Mouse (Mus musculus) embryonic facial prominence, embryonic 13.5 days (tissue): ENCODE measurements around the gene Slc15a5. TPM values are rescaled to one million over a fixed set of nuclear protein-coding genes. Genes with fewer than 3 reads are reported as not detected.

Experiments used
- ATAC-seq: fragments of 200-750 bp; cut with Nextera tagmentation; 2 replicates; pipeline ENCODE4 v1.8.0; 2017; ENCODE audit warnings: low read depth; ENCODE audit not compliant: insufficient number of reproducible peaks, insufficient read depth, low FRiP score, low TSS enrichment
- H3K27ac ChIP-seq: fragments of 300-500 bp; sonication (generic); 2 replicates; pipeline ENCODE4 v1.5.1; 2015; ENCODE audit warnings: moderate library complexity, mild to moderate bottlenecking, inconsistent platforms
- H3K27me3 ChIP-seq: fragments of 300-500 bp; sonication (generic); 2 replicates; pipeline ENCODE4 v1.6.1; 2015; ENCODE audit warnings: mild to moderate bottlenecking, inconsistent platforms
- H3K36me3 ChIP-seq: fragments of 300-500 bp; sonication (generic); 2 replicates; pipeline ENCODE4 v1.6.1; 2015; ENCODE audit warnings: mild to moderate bottlenecking, inconsistent platforms
- H3K4me1 ChIP-seq: fragments of 300-500 bp; sonication (generic); 2 replicates; pipeline ENCODE4 v1.6.1; 2015; ENCODE audit warnings: inconsistent platforms
- H3K4me2 ChIP-seq: fragments of 300-500 bp; sonication (generic); 2 replicates; pipeline ENCODE4 v1.6.1; 2015; ENCODE audit warnings: moderate library complexity, mild to moderate bottlenecking, inconsistent platforms
- H3K4me3 ChIP-seq: fragments of 300-500 bp; sonication (generic); 2 replicates; pipeline ENCODE4 v1.5.1; 2015; ENCODE audit warnings: mild to moderate bottlenecking, inconsistent platforms
- H3K9ac ChIP-seq: fragments of 300-500 bp; sonication (generic); 2 replicates; pipeline ENCODE4 v1.6.1; 2015; ENCODE audit warnings: mild to moderate bottlenecking, inconsistent platforms
- H3K9me3 ChIP-seq: fragments of 300-500 bp; sonication (generic); 2 replicates; pipeline ENCODE4 v1.6.1; 2016; ENCODE audit warnings: inconsistent platforms
- whole genome bisulfite sequencing: fragments of 180-500 bp; shearing (Covaris S2); methylation state at CpG from one replicate; pipeline ENCODE4 v1.1.7; 2015; ENCODE audit warnings: mixed read lengths; 5-methylcytosine and 5-hydroxymethylcytosine counted together
- polyA plus RNA-seq: library from polyadenylated mRNA; unstranded; fragments of >200 nt; fragmentation: Nextera tagmentation; extraction: Ambion mirVana; gene quantifications from 2 replicates; pipeline ENCODE4 v1.2.1, GENCODE M21; 2015

Gene Slc15a5
- polyA plus RNA-seq, 1 experiment from 2014 or later: not detected

GRCm38 (mm10) chr6:138077681-138078439 lies 1.9 kb downstream of the Slc15a5 start:
- Histone ChIP-seq H3K9me3 (no peaks in the 10 kb centered on the region), H3K27me3 (no peaks in the 10 kb centered on the region), H3K4me2 (no peak overlapping the region), H3K27ac (no peak overlapping the region), H3K4me1 (peaks cover 3% of the 10 kb centered on the region; the same call in 1 of the 2 replicates), H3K36me3 (no peaks in the 10 kb centered on the region), H3K4me3 (no peak overlapping the region), H3K9ac (no peak overlapping the region)
- no peak for ATAC-seq
- WGBS: 83% methylated on average over 5 of the region's 5 CpGs

- no peak for ATAC-seq
- H3K27me3 ChIP-seq: no peaks in the 10 kb centered on the region
- no peaks in the 10 kb centered on the region for H3K9me3 ChIP-seq
- H3K27ac ChIP-seq: no peak overlapping the region
- H3K4me2 ChIP-seq: no peak overlapping the region
- no peak overlapping the region for H3K4me3 ChIP-seq
- peaks cover 7% of the 10 kb centered on the region; the same call in 1 of the 2 replicates for H3K4me1 ChIP-seq
- H3K36me3 ChIP-seq: no peaks in the 10 kb centered on the region
- 89% methylated on average over 1 of the region's 1 CpGs for WGBS
- no peak overlapping the region for H3K9ac ChIP-seq
These were observed 4.0 kb downstream of the Slc15a5 start for GRCm38 (mm10) chr6:138075723-138076122.

GRCm38 (mm10) chr6:138073540-138073939 lies 6.2 kb downstream of the Slc15a5 start:
- Histone ChIP-seq H3K4me1 (peaks cover 7% of the 10 kb centered on the region; the same call in 1 of the 2 replicates), H3K4me3 (no peak overlapping the region), H3K27ac (no peak overlapping the region), H3K36me3 (no peaks in the 10 kb centered on the region), H3K27me3 (no peaks in the 10 kb centered on the region), H3K4me2 (no peak overlapping the region), H3K9me3 (no peaks in the 10 kb centered on the region), H3K9ac (no peak overlapping the region)
- no peak for ATAC-seq
- WGBS: 70% methylated on average over 2 of the region's 2 CpGs

- Histone ChIP-seq H3K9ac (no peak overlapping the region), H3K9me3 (no peaks in the 10 kb centered on the region), H3K4me3 (no peak overlapping the region), H3K4me2 (peak overlapping the region; percentile 22), H3K4me1 (peaks cover 7% of the 10 kb centered on the region; the same call in 1 of the 2 replicates), H3K27ac (peak overlapping the region; percentile 44; the same call in 1 of the 2 replicates), H3K36me3 (no peaks in the 10 kb centered on the region), H3K27me3 (no peaks in the 10 kb centered on the region)
- ATAC-seq: peak; percentile 40; the same call in 1 of the 2 replicates
- WGBS: 41% methylated on average over 8 of the region's 8 CpGs
These were observed 6.8 kb downstream of the Slc15a5 start for GRCm38 (mm10) chr6:138072963-138073339.

DNA sequence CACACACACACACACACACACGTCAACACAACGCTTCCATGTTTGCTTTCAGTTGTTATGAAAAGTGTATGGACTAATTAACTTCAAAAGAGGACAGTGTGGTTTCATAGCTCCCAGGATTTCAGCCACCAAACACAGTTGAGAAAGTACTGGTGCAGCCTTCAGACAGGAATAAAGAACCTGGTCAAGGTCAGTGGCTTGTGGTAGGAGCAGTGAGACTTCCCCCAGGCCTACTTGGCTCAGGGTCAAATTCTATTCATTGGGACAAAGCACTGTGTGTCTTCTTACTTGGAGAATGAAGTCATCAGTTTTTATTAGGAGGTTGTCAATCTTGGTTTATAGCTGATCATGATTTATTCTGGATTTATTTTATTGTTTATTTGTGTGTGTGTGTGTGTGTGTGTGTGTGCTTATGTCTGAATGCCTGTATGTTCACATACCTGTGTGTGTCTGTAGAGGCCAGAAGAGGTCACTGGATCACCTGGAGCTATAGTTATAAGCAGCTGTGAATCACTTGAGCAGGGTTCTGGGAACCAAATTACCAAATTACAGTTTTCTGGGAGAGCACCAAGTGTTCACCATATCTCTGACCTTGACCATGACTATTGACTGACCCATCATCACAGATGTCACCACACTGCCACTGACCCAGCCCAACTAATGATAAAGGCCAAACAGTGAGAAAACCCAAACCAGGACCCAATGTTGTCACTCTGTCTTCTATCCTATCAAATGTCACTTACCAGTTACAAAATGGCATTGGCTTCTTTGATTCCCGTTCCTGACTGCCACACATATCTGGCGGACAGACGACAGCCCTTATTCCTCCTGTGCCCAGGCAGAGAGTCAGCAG lies 7.4 kb downstream of the Slc15a5 start:
- no peaks in the 10 kb centered on the region for H3K27me3 ChIP-seq

GRCm38 (mm10) chr6:138071505-138072107 lies 8.1 kb downstream of the Slc15a5 start:
- no peaks in the 10 kb centered on the region for H3K9me3 ChIP-seq
- H3K4me2 ChIP-seq: no peak overlapping the region
- no peaks in the 10 kb centered on the region for H3K36me3 ChIP-seq
- H3K27me3 ChIP-seq: no peaks in the 10 kb centered on the region
- no peak overlapping the region for H3K4me3 ChIP-seq
- H3K9ac ChIP-seq: no peak overlapping the region
- H3K4me1 ChIP-seq: peaks cover 7% of the 10 kb centered on the region; the same call in 1 of the 2 replicates
- no peak overlapping the region for H3K27ac ChIP-seq
- 74% methylated on average over 4 of the region's 4 CpGs for WGBS
- no peak for ATAC-seq

More for the DNA sequence above, 7.4 kb downstream of the Slc15a5 start:
- peak overlapping the region; percentile 44; the same call in 1 of the 2 replicates for H3K27ac ChIP-seq
- no peaks in the 10 kb centered on the region for H3K36me3 ChIP-seq
- H3K4me2 ChIP-seq: peak overlapping the region; percentile 22
- H3K9ac ChIP-seq: no peak overlapping the region
- no peak for ATAC-seq
- no peak overlapping the region for H3K4me3 ChIP-seq
- 71% methylated on average over 5 of the region's 5 CpGs for WGBS
- peaks cover 7% of the 10 kb centered on the region; the same call in 1 of the 2 replicates for H3K4me1 ChIP-seq
- H3K9me3 ChIP-seq: no peaks in the 10 kb centered on the region

DNA sequence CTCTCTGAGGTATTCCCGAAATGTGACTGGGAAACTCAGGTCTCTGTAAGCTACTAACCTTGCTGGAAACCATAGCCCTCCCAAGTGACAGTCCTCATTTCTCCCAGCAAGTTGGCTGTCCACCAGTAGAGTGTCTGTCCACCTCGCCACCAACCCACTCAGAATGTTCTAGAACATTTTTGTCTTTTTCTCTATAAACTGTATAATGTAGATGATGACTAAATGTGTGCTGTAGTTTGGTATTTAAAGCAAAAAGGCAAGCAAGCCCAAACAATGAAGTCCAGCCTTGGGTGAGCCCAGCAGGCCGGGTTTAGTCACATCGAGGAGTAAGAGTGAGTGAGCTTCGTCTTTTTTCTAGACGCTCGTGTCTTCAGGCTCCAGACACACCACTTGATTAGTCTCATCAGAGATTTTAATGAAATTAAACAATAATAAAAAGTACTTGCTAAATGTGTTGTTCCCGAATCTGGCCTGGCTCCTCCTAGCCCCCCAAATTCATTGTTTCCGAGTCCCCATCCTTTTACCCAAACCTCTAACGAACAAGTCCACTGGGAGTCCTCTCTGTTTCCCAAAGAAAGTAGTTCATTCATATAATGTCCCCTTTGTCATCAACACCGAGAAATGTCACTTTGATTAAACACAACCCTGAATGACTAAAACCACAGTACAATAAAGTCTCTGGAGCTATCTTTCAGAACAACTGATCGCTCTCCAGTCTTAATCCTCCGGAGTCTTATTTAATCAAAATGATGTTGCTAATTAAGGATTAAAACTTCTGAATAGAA lies 8.8 kb downstream of the Slc15a5 start:
- Histone ChIP-seq H3K9ac (no peak overlapping the region), H3K27ac (no peak overlapping the region), H3K4me3 (no peak overlapping the region), H3K27me3 (no peaks in the 10 kb centered on the region), H3K36me3 (no peaks in the 10 kb centered on the region), H3K4me2 (no peak overlapping the region), H3K4me1 (peaks cover 7% of the 10 kb centered on the region; the same call in 1 of the 2 replicates), H3K9me3 (no peaks in the 10 kb centered on the region)
- ATAC-seq: no peak
- WGBS: 78% methylated on average over 13 of the region's 13 CpGs

- H3K9ac ChIP-seq: no peak overlapping the region
- H3K4me3 ChIP-seq: no peak overlapping the region
- H3K27ac ChIP-seq: no peak overlapping the region
- peaks cover 7% of the 10 kb centered on the region; the same call in 1 of the 2 replicates for H3K4me1 ChIP-seq
- ATAC-seq: no peak
- H3K4me2 ChIP-seq: no peak overlapping the region
- no peaks in the 10 kb centered on the region for H3K36me3 ChIP-seq
- H3K9me3 ChIP-seq: no peaks in the 10 kb centered on the region
- no peaks in the 10 kb centered on the region for H3K27me3 ChIP-seq
- WGBS: 93% methylated on average over 10 of the region's 10 CpGs
These were observed 9.8 kb downstream of the Slc15a5 start for GRCm38 (mm10) chr6:138069921-138070320.

GRCm38 (mm10) chr6:138055572-138055971 lies 24.1 kb downstream of the Slc15a5 start:
- H3K9me3 ChIP-seq: no peaks in the 10 kb centered on the region
- 8% methylated on average over 15 of the region's 15 CpGs for WGBS
- peak overlapping the region; percentile 18; the same call in 1 of the 2 replicates for H3K4me2 ChIP-seq
- no peak overlapping the region for H3K4me3 ChIP-seq
- H3K9ac ChIP-seq: peak overlapping the region; percentile 27; the same call in 1 of the 2 replicates
- H3K4me1 ChIP-seq: peaks cover 5% of the 10 kb centered on the region
- no peaks in the 10 kb centered on the region for H3K36me3 ChIP-seq
- no peak for ATAC-seq
- H3K27me3 ChIP-seq: no peaks in the 10 kb centered on the region
- no peak overlapping the region for H3K27ac ChIP-seq

DNA sequence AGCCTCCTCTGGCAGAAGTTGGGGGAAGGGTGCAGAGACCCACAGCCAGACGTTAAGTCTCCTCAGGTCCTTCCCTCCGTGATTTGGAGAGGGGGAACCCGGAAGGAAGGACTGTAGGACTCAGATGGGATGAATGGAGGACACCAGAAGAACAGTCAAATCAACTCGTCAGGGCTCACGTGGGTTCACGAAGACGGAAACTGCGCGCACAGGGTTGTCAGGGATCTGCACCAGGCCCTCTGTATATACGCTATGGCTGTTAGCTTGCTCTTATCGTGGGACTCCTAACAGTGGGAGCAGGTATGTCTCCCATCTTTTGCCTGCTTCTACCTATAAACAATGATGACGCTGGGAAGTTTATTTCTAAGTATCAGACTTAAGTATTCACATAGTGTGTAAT lies 24.8 kb downstream of the Slc15a5 start:
- no peak for ATAC-seq

GRCm38 (mm10) chr6:138054166-138054565 lies 25.6 kb downstream of the Slc15a5 start:
- no peak overlapping the region for H3K4me3 ChIP-seq
- ATAC-seq: no peak
- WGBS: 47% methylated on average over 1 of the region's 1 CpGs
- no peaks in the 10 kb centered on the region for H3K36me3 ChIP-seq
- no peaks in the 10 kb centered on the region for H3K27me3 ChIP-seq
- no peak overlapping the region for H3K9ac ChIP-seq
- H3K4me1 ChIP-seq: peaks cover 5% of the 10 kb centered on the region
- H3K27ac ChIP-seq: no peak overlapping the region
- no peak overlapping the region for H3K4me2 ChIP-seq
- H3K9me3 ChIP-seq: no peaks in the 10 kb centered on the region

More for the DNA sequence above, 24.8 kb downstream of the Slc15a5 start:
- H3K4me1 ChIP-seq: peaks cover 5% of the 10 kb centered on the region
- H3K9ac ChIP-seq: no peak overlapping the region
- no peaks in the 10 kb centered on the region for H3K36me3 ChIP-seq
- no peak overlapping the region for H3K27ac ChIP-seq
- H3K27me3 ChIP-seq: no peaks in the 10 kb centered on the region
- H3K4me2 ChIP-seq: no peak overlapping the region
- H3K9me3 ChIP-seq: no peaks in the 10 kb centered on the region
- H3K4me3 ChIP-seq: no peak overlapping the region
- WGBS: 80% methylated on average over 12 of the region's 12 CpGs
